Mouse (Mus musculus) heart, adult 18-20 months (tissue): ENCODE measurements around the gene 4931409K22Rik. TPM values are rescaled to one million over a fixed set of nuclear protein-coding genes. Genes with fewer than 3 reads are reported as not detected.

Source experiments
- DNase-seq, 2 experiments: peaks; one replicate each; pipeline ENCODE4 v3.0.0; 2021 to 2022; ENCODE audit warnings: mixed read lengths in 1 of 2
- microRNA-seq, 2 experiments: library from miRNA; unstranded; fragments of <30 nt; microRNA quantifications; one replicate each; pipeline ENCODE4 v1.2.0; 2022
- total RNA-seq, 2 experiments: library from RNA; stranded (reverse); gene quantifications; 2 replicates each; pipeline ENCODE4 v1.2.3; 2021

The 4931409K22Rik gene
- total RNA-seq, 2 experiments from 2014 or later: not detected

DNA sequence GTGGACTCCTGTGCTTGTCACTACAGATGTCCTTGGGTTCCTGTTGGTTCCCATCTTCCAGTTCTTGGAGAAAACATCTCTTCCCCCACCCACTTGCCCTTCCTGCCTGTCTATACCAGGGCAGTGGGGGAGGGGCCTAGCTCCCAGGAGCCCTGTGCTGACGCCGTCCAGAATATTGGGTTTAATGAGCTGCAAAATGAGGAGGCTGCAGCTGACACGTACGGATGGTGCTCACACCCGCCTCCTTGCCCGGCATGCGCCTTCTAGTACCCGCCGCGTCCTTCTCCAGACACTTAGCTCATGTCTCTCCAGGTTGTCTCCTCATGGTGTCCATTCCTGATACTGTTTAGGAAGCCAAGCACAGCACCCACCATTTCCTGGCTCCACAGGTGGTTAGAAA, 57.5 kb downstream of the 4931409K22Rik start:
- no peak for DNase-seq

- DNase-seq: no peak
These were observed 59.1 kb downstream of the 4931409K22Rik start for GRCm38 (mm10) chr5:24497526-24497925.

- DNase-seq: no peak
These were observed 59.9 kb downstream of the 4931409K22Rik start for GRCm38 (mm10) chr5:24496756-24497155.

GRCm38 (mm10) chr5:24495019-24495418, 61.6 kb downstream of the 4931409K22Rik start:
- DNase-seq: no peak

Small RNAs within 50 kb of the gene (microRNA-seq; reads per million reads assigned to microRNA genes)
- 202 to 234 reads per million in 2 experiments for gene Mir671

Other genes starting within 250 kb of the 4931409K22Rik start
- 10 to 100 TPM; 52.6 to 61.1 TPM for gene Kcnh2, start 205.2 kb downstream of the 4931409K22Rik start, total RNA-seq
- gene Nos3, start 192.0 kb downstream of the 4931409K22Rik start, total RNA-seq: 10 to 100 TPM; 21.8 to 22.6 TPM
- 1 to 10 TPM in 1 of 2 experiments, under 1 TPM in 1; 0.75 to 1.4 TPM for gene Atg9b, start 164.7 kb downstream of the 4931409K22Rik start, total RNA-seq
- 10 to 100 TPM; 87.2 to 90.7 TPM for gene Abcb8, start 163.1 kb downstream of the 4931409K22Rik start, total RNA-seq
- not detected for gene Asic3, start 143.4 kb downstream of the 4931409K22Rik start, total RNA-seq
- gene Cdk5, start 133.3 kb downstream of the 4931409K22Rik start, total RNA-seq: 10 to 100 TPM; 19.3 to 23.0 TPM
- 10 to 100 TPM; 25.5 to 30.3 TPM for gene Slc4a2, start 133.0 kb downstream of the 4931409K22Rik start, total RNA-seq
- gene Fastk, start 111.5 kb downstream of the 4931409K22Rik start, total RNA-seq: 100 to 1,000 TPM; 288 to 330 TPM
- 10 to 100 TPM; 10.7 to 10.8 TPM for gene Tmub1, start 109.0 kb downstream of the 4931409K22Rik start, total RNA-seq
- gene Agap3, start 104.6 kb downstream of the 4931409K22Rik start, total RNA-seq: 10 to 100 TPM; 89.1 to 98.9 TPM
- gene Gbx1, start 29.6 kb downstream of the 4931409K22Rik start, total RNA-seq: not detected
- 10 to 100 TPM; 83.7 to 90.6 TPM for gene Asb10, start 15.8 kb downstream of the 4931409K22Rik start, total RNA-seq
- gene Abcf2, start 20.7 kb upstream of the 4931409K22Rik start, total RNA-seq: 10 to 100 TPM; 53.5 to 54.9 TPM
- 1 to 10 TPM; 5.8 to 6.9 TPM for gene Chpf2, start 29.9 kb upstream of the 4931409K22Rik start, total RNA-seq
- gene Smarcd3, start 67.6 kb upstream of the 4931409K22Rik start, total RNA-seq: 10 to 100 TPM; 56.5 to 59.8 TPM
- gene Nub1, start 128.7 kb upstream of the 4931409K22Rik start, total RNA-seq: 10 to 100 TPM; 35.4 to 41.2 TPM
- gene Wdr86, start 173.9 kb upstream of the 4931409K22Rik start, total RNA-seq: under 1 TPM; 0.39 to 0.52 TPM
- not detected for gene Crygn, start 201.2 kb upstream of the 4931409K22Rik start, total RNA-seq